ENCODE assay signal across 9 mouse cellular contexts in genomic region chr6:136449270-136449692, GRCm38 (mm10). TPM values are rescaled to one million over a fixed set of nuclear protein-coding genes. Genes with fewer than 3 reads are reported as not detected.
A peak's percentile ranks its signal among the peaks of the same experiment; 100 is the strongest.
DNase-seq lines count a peak whose midpoint lies in the region; ATAC-seq and TF ChIP-seq lines count a peak whose summit lies in the region.
"Had no signal": no experiment of that assay in that cellular context is flagged by ENCODE, and none has a peak within 500 bp of the region (broad histone marks: within the 10 kb centered on the region; RNA-seq: fewer than 3 reads in every experiment).

No protein-coding gene starts in this region.

- DNase-seq in MEL-GATA-1-ER (ENCODE audit: extremely low read depth, low read depth), result peak; percentile 94
- DNase-seq in brain, adult 2 months (ENCODE audit: low read depth, low spot score), result peak; percentile 83
- DNase-seq in heart, postnatal 10 days, result peak; percentile 53 to 59
- DNase-seq in layer of hippocampus, adult 8-10 months (ENCODE audit: low spot score in 2 of 2), result peak; percentile 51
- DNase-seq in lung, postnatal 0 days (ENCODE audit: low spot score), result peak; percentile 80

- no peak for TF ChIP-seq EP300 in lung, postnatal 0 days (IDR thresholded peaks at IDR 0.05)

- 8% methylated on average over 9 of the region's 9 CpGs for WGBS in lung, postnatal 0 days
- WGBS in stomach, embryonic 15.5 days, result 42% methylated on average over 9 of the region's 9 CpGs
- 81% methylated on average over 9 of the region's 9 CpGs for WGBS in neural tube, embryonic 15.5 days

- no peak overlapping the region for H3K4me2 ChIP-seq in lung, postnatal 0 days (replicated peaks; ENCODE audit: low read depth, low read length)
- no peak overlapping the region for H3K4me2 ChIP-seq in stomach, embryonic 15.5 days
- H3K4me2 ChIP-seq in neural tube, embryonic 15.5 days, result no peak overlapping the region
- H3K4me2 ChIP-seq: neural tube, embryonic 12.5 days had no signal

- peak; percentile 91 for ATAC-seq in lung, postnatal 0 days
- peak; percentile 63; the same call in 1 of the 2 replicates for ATAC-seq in stomach, embryonic 15.5 days (ENCODE audit: insufficient read depth, low FRiP score, low read depth)
- no peak for ATAC-seq in neural tube, embryonic 15.5 days (ENCODE audit: low FRiP score)

- no peak overlapping the region for H3K9ac ChIP-seq in lung, postnatal 0 days (replicated peaks; ENCODE audit: low read depth)
- H3K9ac ChIP-seq in stomach, embryonic 15.5 days, result no peak overlapping the region
- no peak overlapping the region for H3K9ac ChIP-seq in neural tube, embryonic 15.5 days (replicated peaks)
- H3K9ac ChIP-seq: neural tube, embryonic 12.5 days had no signal

- no peaks in the 10 kb centered on the region for H3K36me3 ChIP-seq in lung, postnatal 0 days (ENCODE audit: insufficient read depth, low read length)
- H3K36me3 ChIP-seq in stomach, embryonic 15.5 days, result no peaks in the 10 kb centered on the region
- H3K36me3 ChIP-seq in neural tube, embryonic 15.5 days, result no peaks in the 10 kb centered on the region
- H3K36me3 ChIP-seq: neural tube, embryonic 12.5 days had no signal

- no peaks in the 10 kb centered on the region for H3K9me3 ChIP-seq in lung, postnatal 0 days (ENCODE audit: low read length)
- no peaks in the 10 kb centered on the region for H3K9me3 ChIP-seq in stomach, embryonic 15.5 days
- 0 out of 2 replicates have a peak, but pooled peaks cover 5% of the 10 kb centered on the region for H3K9me3 ChIP-seq in neural tube, embryonic 15.5 days (replicated peaks)

- H3K4me1 ChIP-seq in lung, postnatal 0 days (ENCODE audit: insufficient read depth, low read depth, low read length), result no peaks in the 10 kb centered on the region
- no peaks in the 10 kb centered on the region for H3K4me1 ChIP-seq in stomach, embryonic 15.5 days
- H3K4me1 ChIP-seq in neural tube, embryonic 15.5 days, result no peaks in the 10 kb centered on the region
- H3K4me1 ChIP-seq: neural tube, embryonic 12.5 days had no signal

- no peak overlapping the region for H3K4me3 ChIP-seq in lung, postnatal 0 days (ENCODE audit: low read depth, low read length)
- no peak overlapping the region for H3K4me3 ChIP-seq in stomach, embryonic 15.5 days (replicated peaks)
- no peak overlapping the region for H3K4me3 ChIP-seq in neural tube, embryonic 15.5 days (replicated peaks)
- H3K4me3 ChIP-seq: neural tube, embryonic 12.5 days had no signal

- intact Hi-C loops in heart, postnatal 10 days (cut with DNase I), result no loop called here

- no peak for TF ChIP-seq CTCF in lung, postnatal 0 days (IDR thresholded peaks at IDR 0.05)

- peak overlapping the region; percentile 15; the same call in 1 of the 2 replicates for H3K27ac ChIP-seq in lung, postnatal 0 days (ENCODE audit: low read length)
- no peak overlapping the region for H3K27ac ChIP-seq in stomach, embryonic 15.5 days
- H3K27ac ChIP-seq in neural tube, embryonic 15.5 days (replicated peaks), result no peak overlapping the region
- H3K27ac ChIP-seq: neural tube, embryonic 12.5 days had no signal

- no peaks in the 10 kb centered on the region for H3K27me3 ChIP-seq in lung, postnatal 0 days (replicated peaks; ENCODE audit: insufficient read depth, low read length)
- no peaks in the 10 kb centered on the region for H3K27me3 ChIP-seq in stomach, embryonic 15.5 days (replicated peaks)
- H3K27me3 ChIP-seq in neural tube, embryonic 15.5 days (replicated peaks), result no peaks in the 10 kb centered on the region
- H3K27me3 ChIP-seq: neural tube, embryonic 12.5 days had no signal

RNA-seq across cellular contexts. Expression of gene E330021D16Rik, which starts 33.9 kb away (rescaled TPM):
- not detected for total RNA-seq in heart, postnatal 10 days (2021)
- total RNA-seq in layer of hippocampus, adult 8-10 months (2022), result not detected
- polyA plus RNA-seq in lung, postnatal 0 days (2015; fragmentation: Nextera tagmentation; extraction: Ambion mirVana), result 0.11 and 0.12 TPM in 2 replicates
- polyA plus RNA-seq in stomach, embryonic 15.5 days (2015; fragmentation: Nextera tagmentation; extraction: Ambion mirVana), result 0.12 TPM in 1 of 2 replicates, not detected in the other
- 0.13 TPM in 1 of 2 replicates, not detected in the other for polyA plus RNA-seq in neural tube, embryonic 15.5 days (2015; fragmentation: Nextera tagmentation; extraction: Ambion mirVana)
- polyA plus RNA-seq: cortical plate, adult 2 months; neural tube, embryonic 12.5 days had no signal

RNA-seq across cellular contexts. Expression of gene Atf7ip, which starts 56.7 kb away (rescaled TPM):
- 100 to 1,000 TPM in 1 of 2 experiments, 10 to 100 TPM in 1; 93.8 to 103 TPM for total RNA-seq in heart, postnatal 10 days (2021)
- total RNA-seq in layer of hippocampus, adult 8-10 months (2022), result 100 to 1,000 TPM in 1 of 4 experiments, 10 to 100 TPM in 3; 90.9 to 100 (median 97.0) TPM
- 13.9 and 14.9 TPM in 2 replicates for polyA plus RNA-seq in lung, postnatal 0 days (2015; fragmentation: Nextera tagmentation; extraction: Ambion mirVana)
- polyA plus RNA-seq in stomach, embryonic 15.5 days (2015; fragmentation: Nextera tagmentation; extraction: Ambion mirVana), result 34.6 and 38.1 TPM in 2 replicates
- polyA plus RNA-seq in neural tube, embryonic 15.5 days (2015; fragmentation: Nextera tagmentation; extraction: Ambion mirVana), result 33.5 and 36.0 TPM in 2 replicates
